Comparison of ENCODE assay signal across 14 mouse cellular contexts in the genomic region with DNA sequence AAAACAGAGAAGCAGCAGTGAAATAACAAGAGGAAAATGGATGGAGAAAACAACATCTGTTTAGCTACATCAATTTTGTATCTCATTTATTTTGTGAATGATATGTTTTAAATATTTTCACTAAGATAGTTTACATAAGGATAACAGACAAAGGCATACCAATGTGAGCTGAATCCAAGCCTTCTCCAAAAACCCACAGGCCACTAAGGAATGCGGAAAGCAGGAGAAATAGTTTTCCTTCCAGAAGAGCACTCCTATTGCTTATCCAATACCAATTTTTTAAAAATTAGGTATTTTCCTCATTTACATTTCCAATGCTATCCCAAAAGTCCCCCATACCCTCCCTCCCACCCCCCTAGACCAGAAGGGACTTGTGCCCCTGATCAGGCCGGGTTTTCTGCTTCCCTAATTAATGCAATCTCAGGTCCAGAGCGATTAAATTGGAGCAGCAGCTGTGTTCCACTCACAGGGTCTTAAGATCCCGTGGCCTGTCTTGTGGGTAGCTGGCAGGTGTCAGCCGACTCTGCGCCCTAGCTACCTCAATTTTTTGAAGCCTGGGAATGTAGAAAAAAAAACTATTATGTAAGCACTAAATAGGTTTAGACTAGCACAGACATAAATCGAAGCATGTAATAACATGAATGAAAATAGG.
"Had no signal": no experiment of that assay in that cellular context is flagged by ENCODE, and none has a peak within 500 bp of the region (broad histone marks: within the 10 kb centered on the region; RNA-seq: fewer than 3 reads in every experiment).

No protein-coding gene starts in this region.

- H3K4me1 ChIP-seq: limb, embryonic 13.5 days; neural tube, embryonic 13.5 days had no signal

- H3K36me3 ChIP-seq: limb, embryonic 13.5 days; neural tube, embryonic 13.5 days had no signal

- H3K4me2 ChIP-seq: limb, embryonic 13.5 days; neural tube, embryonic 13.5 days had no signal

- H3K9ac ChIP-seq: limb, embryonic 13.5 days; liver, embryonic 14.5 days; neural tube, embryonic 13.5 days had no signal

- H3K4me3 ChIP-seq: layer of hippocampus, adult 2 months; limb, embryonic 13.5 days; neural tube, embryonic 13.5 days had no signal

- H3K27ac ChIP-seq: kidney, postnatal 0 days; layer of hippocampus, adult 2 months; limb, embryonic 13.5 days; liver, embryonic 14.5 days; neural tube, embryonic 13.5 days; stomach, postnatal 0 days had no signal

- DNase-seq: kidney, adult 11 months; kidney, adult 9 months; kidney, postnatal 36 days; left cerebral cortex, postnatal 4 days; lung, adult 18-20 months; right cerebral cortex, adult 18-20 months; right cerebral cortex, postnatal 25 days; thymus, postnatal 4 days had no signal

- H3K27me3 ChIP-seq: limb, embryonic 13.5 days; neural tube, embryonic 13.5 days had no signal

- H3K9me3 ChIP-seq: limb, embryonic 13.5 days; neural tube, embryonic 13.5 days had no signal
